Mouse (Mus musculus): ENCODE results near the gene Nap1l4. TPM values are rescaled to one million over a fixed set of nuclear protein-coding genes. Genes with fewer than 3 reads are reported as not detected.

Gene Nap1l4
- polyA plus RNA-seq (2012; rRNA removed) = 57.5 and 60.3 TPM in 2 replicates

GRCm38 (mm10) chr7:143548976-143549457 lies at the start of gene Nap1l4:
Nap1l4 (minus strand) TSS chr7:143549106.
- peaks cover 2% of the 10 kb centered on the region; the same call in 1 of the 2 replicates for H3K36me3 ChIP-seq (ENCODE audit: control insufficient read depth, insufficient read depth, low read length)
- no peaks in the 10 kb centered on the region for H3K27me3 ChIP-seq (ENCODE audit: control insufficient read depth, insufficient read depth, low read length)
- peak within 1 kb of the TSS; percentile 96 for H3K4me3 ChIP-seq (ENCODE audit: control insufficient read depth, low read depth, low read length)
- peak within 1 kb of the TSS; percentile 95 for H3K27ac ChIP-seq (ENCODE audit: control insufficient read depth, insufficient read depth, low read depth, low read length)
- H3K4me1 ChIP-seq (ENCODE audit: control insufficient read depth, insufficient read depth, low read length) = peaks cover 8% of the 10 kb centered on the region
- peak; percentile 86 for TF ChIP-seq POLR2A (IDR thresholded peaks at IDR 0.05; ENCODE audit: control insufficient read depth, low read depth, low read length)
- TF ChIP-seq CTCF (IDR thresholded peaks at IDR 0.05; ENCODE audit: control insufficient read depth, insufficient read depth, insufficient replicate concordance, low read depth, low read length) = 0 out of 2 replicates have a peak, but pooled peaks have one; percentile 2

DNA sequence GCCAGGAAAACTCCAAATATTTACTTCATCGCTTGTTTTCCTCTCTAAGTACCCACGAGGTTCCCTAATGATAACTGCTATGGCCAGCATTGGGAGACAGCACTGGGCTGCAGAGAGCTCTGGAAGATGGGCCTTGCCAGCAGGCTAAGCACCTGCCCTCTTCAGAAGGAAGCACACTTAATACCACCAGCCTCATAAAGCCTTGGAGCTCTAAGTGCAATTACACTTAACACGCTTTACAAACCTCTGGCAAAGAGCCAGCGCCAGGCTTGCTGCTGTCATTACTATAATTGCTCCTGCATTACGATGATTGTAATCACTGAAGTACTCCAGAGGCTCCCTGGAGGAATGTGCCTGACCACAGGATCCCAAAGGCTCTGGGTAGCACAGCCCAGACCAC lies 46.0 kb upstream of the Nap1l4 start:
- H3K27me3 ChIP-seq (ENCODE audit: control insufficient read depth, insufficient read depth, low read length) = no peaks in the 10 kb centered on the region

DNA sequence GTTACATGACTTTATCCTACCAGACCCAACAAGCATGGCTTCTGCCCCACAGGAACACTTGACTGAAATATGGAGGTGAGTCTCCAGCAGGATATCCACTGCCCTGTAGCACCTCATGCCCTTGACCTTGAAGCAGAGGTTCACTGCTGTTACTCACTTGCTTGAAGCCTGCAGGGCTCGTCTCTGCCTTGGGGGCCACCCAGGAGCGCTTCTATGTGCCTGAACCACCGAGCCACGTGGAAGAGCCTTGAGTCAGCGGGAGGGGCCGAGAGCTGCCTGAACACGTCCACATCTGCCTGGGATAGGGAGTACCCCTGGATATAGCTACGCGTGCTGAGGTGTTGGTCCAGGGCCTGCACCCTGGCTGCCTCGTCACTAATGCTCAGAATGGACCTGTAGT lies 43.3 kb upstream of the Nap1l4 start:
- Histone ChIP-seq H3K27me3 (ENCODE audit: control insufficient read depth, insufficient read depth, low read length) (no peaks in the 10 kb centered on the region), H3K36me3 (ENCODE audit: control insufficient read depth, insufficient read depth, low read length) (no peaks in the 10 kb centered on the region; the same call in 1 of the 2 replicates), H3K27ac (ENCODE audit: control insufficient read depth, insufficient read depth, low read depth, low read length) (no peak overlapping the region), H3K4me3 (ENCODE audit: control insufficient read depth, low read depth, low read length) (no peak overlapping the region), H3K4me1 (ENCODE audit: control insufficient read depth, insufficient read depth, low read length) (no peaks in the 10 kb centered on the region)
- TF ChIP-seq POLR2A (IDR thresholded peaks at IDR 0.05; ENCODE audit: control insufficient read depth, low read depth, low read length) = no peak
- no peak for TF ChIP-seq CTCF (IDR thresholded peaks at IDR 0.05; ENCODE audit: control insufficient read depth, insufficient read depth, insufficient replicate concordance, low read depth, low read length)

More for the DNA sequence above, 46.0 kb upstream of the Nap1l4 start:
- TF ChIP-seq POLR2A (IDR thresholded peaks at IDR 0.05; ENCODE audit: control insufficient read depth, low read depth, low read length) (no peak), CTCF (IDR thresholded peaks at IDR 0.05; ENCODE audit: control insufficient read depth, insufficient read depth, insufficient replicate concordance, low read depth, low read length) (no peak)
- H3K27ac ChIP-seq (ENCODE audit: control insufficient read depth, insufficient read depth, low read depth, low read length) = no peak overlapping the region
- H3K36me3 ChIP-seq (ENCODE audit: control insufficient read depth, insufficient read depth, low read length) = no peaks in the 10 kb centered on the region; the same call in 1 of the 2 replicates
- peaks cover 4% of the 10 kb centered on the region for H3K4me1 ChIP-seq (ENCODE audit: control insufficient read depth, insufficient read depth, low read length)
- H3K4me3 ChIP-seq (ENCODE audit: control insufficient read depth, low read depth, low read length) = no peak overlapping the region

- Histone ChIP-seq H3K36me3 (ENCODE audit: control insufficient read depth, insufficient read depth, low read length) (peaks cover 3% of the 10 kb centered on the region), H3K27me3 (ENCODE audit: control insufficient read depth, insufficient read depth, low read length) (no peaks in the 10 kb centered on the region)
These were observed 39.1 kb upstream of the Nap1l4 start for GRCm38 (mm10) chr7:143588006-143588405.

DNA sequence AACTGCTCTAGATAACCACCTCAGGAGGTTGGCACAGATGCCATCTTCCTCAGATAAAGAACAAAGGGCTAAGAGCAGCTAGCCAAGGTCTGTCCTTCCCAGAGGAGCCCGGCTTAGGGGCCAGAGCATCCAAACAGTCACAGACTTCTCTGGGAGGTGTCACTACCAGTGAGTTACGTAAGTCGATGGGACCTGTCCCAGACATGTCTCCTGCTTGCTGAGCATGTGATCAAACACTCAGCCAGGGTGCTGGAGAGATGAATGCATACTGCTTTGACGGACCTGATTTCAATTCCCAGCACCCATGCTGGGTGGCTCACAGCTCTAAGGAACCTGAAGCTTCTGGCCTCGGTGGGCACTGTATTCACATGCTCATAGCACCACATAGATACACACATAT lies 38.7 kb upstream of the Nap1l4 start:
- Histone ChIP-seq H3K36me3 (ENCODE audit: control insufficient read depth, insufficient read depth, low read length) (peaks cover 3% of the 10 kb centered on the region), H3K27me3 (ENCODE audit: control insufficient read depth, insufficient read depth, low read length) (no peaks in the 10 kb centered on the region), H3K27ac (ENCODE audit: control insufficient read depth, insufficient read depth, low read depth, low read length) (no peak overlapping the region), H3K4me3 (ENCODE audit: control insufficient read depth, low read depth, low read length) (no peak overlapping the region), H3K4me1 (ENCODE audit: control insufficient read depth, insufficient read depth, low read length) (no peaks in the 10 kb centered on the region)
- TF ChIP-seq POLR2A (IDR thresholded peaks at IDR 0.05; ENCODE audit: control insufficient read depth, low read depth, low read length) (no peak), CTCF (IDR thresholded peaks at IDR 0.05; ENCODE audit: control insufficient read depth, insufficient read depth, insufficient replicate concordance, low read depth, low read length) (no peak)

More at GRCm38 (mm10) chr7:143588006-143588405, 39.1 kb upstream of the Nap1l4 start:
- TF ChIP-seq CTCF (IDR thresholded peaks at IDR 0.05; ENCODE audit: control insufficient read depth, insufficient read depth, insufficient replicate concordance, low read depth, low read length) = no peak
- no peak for TF ChIP-seq POLR2A (IDR thresholded peaks at IDR 0.05; ENCODE audit: control insufficient read depth, low read depth, low read length)
- Histone ChIP-seq H3K4me1 (ENCODE audit: control insufficient read depth, insufficient read depth, low read length) (no peaks in the 10 kb centered on the region), H3K27ac (ENCODE audit: control insufficient read depth, insufficient read depth, low read depth, low read length) (no peak overlapping the region), H3K4me3 (ENCODE audit: control insufficient read depth, low read depth, low read length) (no peak overlapping the region)

DNA sequence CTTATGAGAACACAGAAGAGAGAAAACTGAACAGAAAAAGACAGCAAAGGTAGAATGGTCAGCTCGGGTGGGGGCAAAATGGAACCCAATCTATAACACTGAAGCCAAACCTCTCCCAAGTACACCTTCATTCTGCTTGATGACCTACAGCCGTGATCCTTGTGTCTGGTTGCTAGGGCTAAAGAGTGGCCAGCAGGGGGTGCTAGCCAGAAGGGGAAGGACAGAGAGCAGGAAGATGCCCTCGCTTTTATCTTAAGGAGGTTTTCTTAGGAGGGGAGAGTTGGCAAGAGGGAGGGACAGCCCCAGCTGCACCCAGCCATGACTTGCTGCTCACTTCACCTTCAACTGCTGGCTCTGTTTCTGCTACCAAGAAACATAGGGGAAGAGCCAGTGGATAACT lies 35.0 kb upstream of the Nap1l4 start:
- no peaks in the 10 kb centered on the region for H3K4me1 ChIP-seq (ENCODE audit: control insufficient read depth, insufficient read depth, low read length)
- TF ChIP-seq CTCF (IDR thresholded peaks at IDR 0.05; ENCODE audit: control insufficient read depth, insufficient read depth, insufficient replicate concordance, low read depth, low read length) (peak; percentile 65; the same call in 1 of the 2 replicates), POLR2A (IDR thresholded peaks at IDR 0.05; ENCODE audit: control insufficient read depth, low read depth, low read length) (no peak)

DNA sequence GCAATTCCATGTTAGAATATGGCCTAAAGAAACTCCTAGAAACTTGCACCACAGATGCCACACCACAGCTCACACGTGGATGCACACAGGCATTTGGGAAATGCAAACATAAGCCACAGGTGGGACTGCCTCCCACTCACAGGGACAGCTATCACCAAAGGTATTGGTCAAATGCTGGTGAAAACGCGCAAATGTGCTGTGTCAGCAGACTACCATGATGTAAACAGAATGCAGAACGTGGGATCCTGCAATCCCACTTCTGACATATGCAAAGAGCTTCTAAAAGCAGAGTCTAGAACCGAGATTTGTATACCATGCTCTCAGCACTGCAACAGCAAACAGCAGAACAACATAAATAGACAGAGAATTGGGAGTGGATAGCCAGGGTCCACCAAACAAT lies 34.1 kb upstream of the Nap1l4 start:
- Histone ChIP-seq H3K36me3 (ENCODE audit: control insufficient read depth, insufficient read depth, low read length) (peaks cover 3% of the 10 kb centered on the region), H3K4me3 (ENCODE audit: control insufficient read depth, low read depth, low read length) (no peak overlapping the region), H3K27me3 (ENCODE audit: control insufficient read depth, insufficient read depth, low read length) (no peaks in the 10 kb centered on the region), H3K4me1 (ENCODE audit: control insufficient read depth, insufficient read depth, low read length) (no peaks in the 10 kb centered on the region), H3K27ac (ENCODE audit: control insufficient read depth, insufficient read depth, low read depth, low read length) (no peak overlapping the region)
- no peak for TF ChIP-seq POLR2A (IDR thresholded peaks at IDR 0.05; ENCODE audit: control insufficient read depth, low read depth, low read length)
- no peak for TF ChIP-seq CTCF (IDR thresholded peaks at IDR 0.05; ENCODE audit: control insufficient read depth, insufficient read depth, insufficient replicate concordance, low read depth, low read length)

More for the DNA sequence above, 35.0 kb upstream of the Nap1l4 start:
- Histone ChIP-seq H3K27ac (ENCODE audit: control insufficient read depth, insufficient read depth, low read depth, low read length) (no peak overlapping the region), H3K4me3 (ENCODE audit: control insufficient read depth, low read depth, low read length) (no peak overlapping the region), H3K36me3 (ENCODE audit: control insufficient read depth, insufficient read depth, low read length) (peaks cover 3% of the 10 kb centered on the region), H3K27me3 (ENCODE audit: control insufficient read depth, insufficient read depth, low read length) (no peaks in the 10 kb centered on the region)

Measured in testis, adult 2 months (tissue).